Mouse (Mus musculus): Measurements from ENCODE around the gene Gpcpd1.

The Gpcpd1 gene

DNA sequence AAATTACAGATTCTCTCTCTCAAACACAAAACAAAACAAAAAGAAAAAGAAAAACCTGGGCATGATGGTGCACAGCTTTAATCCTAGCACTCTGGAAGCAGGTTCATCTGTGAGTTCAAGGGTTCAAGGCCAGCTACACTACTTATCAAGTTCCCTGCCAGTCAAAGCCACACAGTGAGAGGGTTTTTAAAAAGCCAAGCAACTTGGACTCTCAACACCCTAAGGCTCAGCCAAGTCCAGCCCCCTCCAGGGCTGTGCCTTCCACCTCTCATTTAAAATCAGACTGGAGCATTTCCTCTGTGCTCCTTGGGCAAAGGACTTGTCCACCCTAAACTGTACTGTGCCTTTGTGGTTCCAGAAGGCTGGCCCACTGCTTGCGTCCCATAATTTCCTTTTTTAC is 3.3 kb downstream of the Gpcpd1 start:
- DNase-seq: no peak

DNA sequence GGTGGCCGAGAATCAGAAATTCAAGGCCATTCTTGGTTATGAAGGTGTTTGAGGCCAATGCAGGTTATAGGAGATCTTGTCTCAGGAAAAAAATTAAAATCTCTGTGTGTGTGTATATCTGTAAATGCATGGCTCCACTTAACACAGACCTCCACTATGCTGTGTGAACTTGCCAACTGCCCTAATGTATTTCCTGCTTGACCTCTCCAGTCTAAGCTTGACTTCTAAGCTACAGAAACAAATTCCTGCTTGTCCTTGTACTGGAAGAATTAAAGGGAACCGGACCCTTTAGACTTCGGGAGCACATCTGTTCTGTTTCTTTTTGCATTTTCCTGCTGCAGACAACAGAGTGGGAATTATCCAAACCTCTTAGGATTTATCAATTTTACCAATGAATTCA is 4.4 kb downstream of the Gpcpd1 start:
- DNase-seq: no peak

DNA sequence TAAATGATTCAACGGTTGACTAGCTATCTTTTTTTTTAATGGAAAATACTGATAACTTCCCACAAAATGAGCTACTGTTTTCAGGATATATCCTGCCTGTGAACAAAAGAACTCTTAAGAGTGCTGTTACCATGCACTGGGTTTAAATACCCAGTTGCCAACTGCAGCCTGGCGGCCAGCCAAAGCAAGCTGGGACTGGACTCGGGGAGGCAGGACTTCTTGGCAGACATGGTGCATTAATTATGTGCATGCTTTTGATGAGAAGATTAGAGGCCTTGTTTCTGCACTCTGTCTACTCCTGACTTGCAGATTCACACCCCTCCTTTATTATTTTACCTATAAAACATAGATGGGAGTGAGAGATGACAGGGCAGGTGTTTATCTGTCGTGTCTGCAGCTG is 5.3 kb downstream of the Gpcpd1 start:
- DNase-seq: peak; percentile 39 to 64

DNA sequence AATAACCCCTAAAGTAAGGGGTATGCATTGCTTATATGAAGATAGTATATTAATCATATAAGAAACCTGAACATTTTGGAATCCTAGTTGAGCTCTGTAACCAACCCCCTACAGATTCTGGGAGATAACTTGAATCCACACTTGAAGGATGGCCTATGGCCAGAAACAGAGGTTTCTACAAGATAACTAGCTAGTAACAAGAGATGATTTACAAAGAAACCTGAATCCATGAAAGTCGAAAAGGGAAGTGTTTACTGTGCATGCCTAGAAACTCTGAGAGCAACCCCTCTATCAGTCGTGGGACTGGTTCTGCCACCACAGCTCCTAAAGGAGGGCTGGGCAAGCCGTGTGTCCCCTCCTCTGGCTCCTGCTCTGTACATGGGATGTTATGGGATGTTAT is 7.8 kb downstream of the Gpcpd1 start:
- DNase-seq: no peak

DNA sequence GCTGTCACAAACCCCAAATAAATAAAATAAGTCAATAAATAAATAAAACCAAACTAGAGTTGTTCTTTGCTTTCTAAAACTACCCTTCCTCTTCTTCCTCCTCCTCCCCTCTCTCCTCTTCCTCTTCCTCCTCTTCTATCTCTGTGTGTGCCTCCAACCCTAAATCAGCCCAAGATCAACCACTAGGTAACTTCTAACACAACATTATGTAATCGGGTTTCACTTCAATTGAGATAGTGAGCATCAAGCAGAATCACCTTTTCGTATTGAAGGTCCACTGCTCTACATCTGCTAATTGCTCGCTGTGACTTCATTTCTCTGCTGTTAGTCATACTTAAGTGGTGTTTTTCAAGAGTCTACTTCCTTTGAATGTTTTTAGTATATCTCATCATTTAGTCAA is 8.8 kb downstream of the Gpcpd1 start:
- no peak for DNase-seq

DNA sequence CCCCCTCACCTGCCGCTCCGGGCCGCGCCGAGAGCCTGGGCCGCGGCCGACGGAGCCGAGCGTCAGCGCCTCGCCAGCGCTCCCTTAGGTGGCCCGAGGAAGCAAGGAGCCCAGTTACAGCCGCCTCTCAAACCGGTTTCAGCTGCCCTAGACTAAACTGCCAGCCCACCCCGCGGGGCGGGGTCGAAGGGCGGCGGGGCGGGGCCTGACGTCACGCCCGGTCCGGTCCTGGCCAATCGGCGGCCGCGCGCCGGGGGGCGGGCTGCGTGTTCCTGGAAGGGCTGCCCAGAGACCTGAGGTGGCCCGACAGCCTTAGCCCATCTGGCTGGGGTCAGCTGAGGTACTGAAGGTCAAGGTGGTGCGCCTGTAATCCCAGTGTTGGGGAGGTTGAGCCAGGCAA is 9.5 kb downstream of the Gpcpd1 start:
- DNase-seq: peak; percentile 99

DNA sequence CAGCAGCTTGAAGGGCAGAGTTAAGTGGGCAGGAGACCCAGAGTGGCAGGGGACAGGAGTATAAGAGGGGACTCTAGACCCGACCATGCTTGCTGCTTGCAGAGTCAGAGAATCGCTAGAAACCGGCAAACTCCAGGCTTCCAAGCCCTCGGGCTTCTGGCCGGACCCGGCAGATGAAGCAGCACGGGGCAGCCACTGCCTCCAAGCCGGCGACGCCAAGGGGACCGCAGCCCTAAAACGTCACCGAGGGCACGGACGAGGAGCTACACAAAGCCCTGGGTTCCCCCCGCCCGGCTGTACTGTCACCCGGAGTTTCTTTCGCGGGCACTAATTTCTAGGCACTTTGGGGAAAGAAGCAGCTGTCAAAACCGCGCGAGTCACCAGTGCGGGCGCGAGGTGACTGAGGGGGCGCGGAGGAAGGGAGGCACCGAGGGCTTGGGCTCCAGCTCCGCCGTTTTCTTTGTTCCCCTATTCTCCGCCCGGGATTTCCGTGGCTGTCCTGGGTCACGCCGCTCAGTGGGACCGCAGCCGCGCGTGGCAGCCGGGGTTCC is 10.0 kb downstream of the Gpcpd1 start:
- DNase-seq: peak in 1 of 2 experiments; percentile 75

DNA sequence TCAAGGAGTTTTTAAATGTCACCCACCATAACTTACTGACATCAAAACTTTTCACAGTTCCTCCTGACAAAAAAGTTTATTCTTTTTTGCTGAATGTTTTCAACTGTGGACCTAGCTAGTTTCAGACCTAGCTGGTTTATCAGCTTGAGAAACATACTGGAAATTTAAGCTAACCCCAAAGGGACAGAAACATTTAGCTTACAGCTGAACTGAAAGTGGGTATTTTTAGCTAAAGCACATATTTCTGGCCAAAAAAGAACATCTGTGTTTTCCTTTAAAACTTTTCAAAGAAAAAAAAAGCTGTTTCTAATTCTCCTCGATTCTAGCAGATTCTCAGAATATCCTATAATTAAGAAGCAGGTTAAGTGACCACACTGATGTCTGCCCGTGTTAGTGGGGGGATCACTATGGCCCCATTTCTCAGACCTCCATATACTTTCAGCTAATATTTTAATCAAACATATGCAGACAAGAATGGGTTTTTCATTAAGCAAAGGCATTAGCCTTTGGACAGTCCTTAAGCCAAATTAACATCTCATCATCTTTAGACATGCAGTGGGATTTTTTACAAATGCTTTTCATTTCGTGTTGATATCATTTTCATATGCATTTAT is 10.9 kb downstream of the Gpcpd1 start:
- DNase-seq: no peak

DNA sequence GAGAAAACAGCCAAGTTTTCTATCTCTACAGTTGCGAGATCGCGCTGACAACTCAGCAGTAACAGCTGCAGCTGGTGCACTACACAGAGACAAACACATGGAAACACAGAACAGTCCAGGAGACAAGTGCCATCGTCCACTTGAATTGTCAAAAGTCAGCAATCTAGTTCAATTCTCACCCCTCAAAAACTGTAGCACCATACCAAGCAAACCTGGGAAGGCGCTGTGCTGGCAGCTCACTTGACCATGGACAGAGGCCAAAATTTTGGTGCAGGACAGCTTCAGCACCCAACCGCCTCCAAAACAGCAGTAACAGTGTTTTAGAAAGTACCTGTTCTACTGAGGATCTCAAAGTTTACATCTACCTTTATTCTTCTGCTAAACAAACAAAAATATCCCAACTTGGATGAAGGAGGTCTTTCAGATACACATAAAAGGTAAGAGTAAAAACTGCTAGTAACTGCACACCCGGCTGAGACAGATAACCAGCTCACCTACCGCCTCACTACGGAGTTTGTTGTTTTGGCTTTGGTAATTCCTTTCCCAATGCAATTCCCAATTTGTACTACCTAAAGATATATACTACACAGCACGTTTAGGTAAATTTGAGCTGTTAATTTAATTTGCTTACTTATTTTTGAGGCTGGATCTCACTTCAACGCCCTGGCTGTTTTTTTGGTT is 11.6 kb downstream of the Gpcpd1 start:
- DNase-seq: peak; percentile 68 to 76

DNA sequence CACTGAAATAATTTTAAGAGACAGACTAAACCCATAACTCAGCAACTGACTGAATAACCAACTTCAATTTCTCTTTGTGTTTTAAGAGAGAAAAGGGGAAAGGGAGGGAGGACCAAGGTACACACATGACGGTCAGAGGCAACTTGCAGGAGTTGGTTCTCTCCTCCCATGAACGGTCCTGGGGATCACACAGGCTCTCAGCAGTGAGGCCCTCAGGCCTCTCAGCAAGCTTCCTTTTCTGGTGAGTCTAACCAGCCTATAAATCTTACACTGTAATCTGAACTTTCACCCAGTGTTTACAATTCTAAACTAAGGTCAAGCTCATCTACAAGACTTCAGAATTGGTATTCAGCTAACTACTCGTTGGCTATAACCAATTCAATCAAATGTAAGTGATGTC is 12.3 kb downstream of the Gpcpd1 start:
- DNase-seq: no peak

DNA sequence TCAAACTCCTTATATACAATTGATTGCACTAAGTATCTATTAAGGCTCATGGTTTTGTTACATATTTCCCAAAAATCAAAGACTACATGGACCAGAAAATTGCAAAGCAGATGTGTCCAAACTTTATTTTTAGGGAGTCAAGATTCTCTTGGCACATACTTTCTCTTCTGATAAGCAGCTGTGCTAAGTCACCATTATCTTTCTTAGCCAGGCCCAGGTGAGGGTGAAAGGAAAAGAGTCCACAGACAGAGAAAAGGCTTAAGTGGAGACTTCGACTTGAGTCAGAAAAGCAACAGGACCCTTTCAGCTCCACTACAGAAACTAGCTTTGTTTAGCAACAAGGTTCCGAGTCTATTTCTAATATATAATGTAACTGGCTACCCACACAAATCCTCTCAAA is 14.2 kb downstream of the Gpcpd1 start:
- DNase-seq: no peak

DNA sequence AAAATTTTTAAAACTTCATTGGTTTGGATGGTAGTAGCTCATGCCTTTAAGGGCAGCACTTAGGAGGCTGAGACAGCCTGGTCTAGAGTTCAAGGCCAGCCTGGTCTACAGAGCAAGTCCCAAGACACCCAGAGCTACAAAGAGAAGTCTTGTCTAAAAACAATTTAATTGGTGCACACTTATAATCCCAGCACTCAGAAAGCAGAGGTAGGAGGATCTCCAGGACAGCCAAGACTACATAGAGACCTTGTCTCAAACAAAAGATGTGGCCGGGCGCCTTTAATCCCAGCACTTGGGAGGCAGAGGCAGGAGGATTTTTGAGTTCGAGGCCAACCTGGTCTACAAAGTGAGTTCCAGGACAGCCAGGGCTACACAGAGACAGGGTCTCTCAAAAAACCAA is 14.9 kb downstream of the Gpcpd1 start:
- no peak for DNase-seq

DNA sequence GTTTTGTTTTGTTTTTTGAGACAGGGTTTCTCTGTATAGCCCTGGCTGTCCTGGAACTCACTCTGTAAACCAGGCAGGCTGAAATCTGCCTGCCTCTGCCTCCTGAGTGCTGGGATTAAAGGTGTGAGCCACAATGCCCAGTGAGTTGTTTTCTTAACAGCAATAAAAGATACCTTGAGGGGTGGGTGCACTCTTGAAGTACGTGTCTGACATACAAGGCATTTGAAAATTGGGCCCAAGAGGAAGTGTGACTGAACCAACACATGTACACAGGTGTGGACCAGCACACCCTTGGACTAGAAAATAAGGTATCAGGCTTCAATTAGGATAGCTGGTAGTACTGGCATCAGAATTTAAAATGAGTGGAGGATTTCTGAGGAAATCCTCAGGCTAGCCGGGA is 16.2 kb downstream of the Gpcpd1 start:
- DNase-seq: no peak

DNA sequence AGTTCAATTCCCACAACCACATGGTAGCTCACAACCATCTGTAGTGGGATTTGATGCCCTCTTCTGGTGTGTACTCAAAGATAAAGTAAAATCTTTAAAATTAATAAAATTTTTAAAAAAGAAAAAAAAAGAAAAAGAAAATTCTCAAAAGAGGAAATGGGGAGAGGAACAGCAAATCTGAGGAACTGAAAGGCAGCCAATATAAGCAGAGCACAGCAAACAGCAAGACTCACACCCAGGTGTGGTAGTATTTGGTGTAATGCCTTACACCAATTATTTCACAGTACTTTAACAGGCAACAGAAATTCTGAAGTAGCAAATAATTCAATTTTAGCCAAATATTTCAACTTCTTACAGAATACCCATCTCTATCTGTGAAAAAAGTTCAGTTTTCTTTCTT is 16.7 kb downstream of the Gpcpd1 start:
- DNase-seq: no peak

DNA sequence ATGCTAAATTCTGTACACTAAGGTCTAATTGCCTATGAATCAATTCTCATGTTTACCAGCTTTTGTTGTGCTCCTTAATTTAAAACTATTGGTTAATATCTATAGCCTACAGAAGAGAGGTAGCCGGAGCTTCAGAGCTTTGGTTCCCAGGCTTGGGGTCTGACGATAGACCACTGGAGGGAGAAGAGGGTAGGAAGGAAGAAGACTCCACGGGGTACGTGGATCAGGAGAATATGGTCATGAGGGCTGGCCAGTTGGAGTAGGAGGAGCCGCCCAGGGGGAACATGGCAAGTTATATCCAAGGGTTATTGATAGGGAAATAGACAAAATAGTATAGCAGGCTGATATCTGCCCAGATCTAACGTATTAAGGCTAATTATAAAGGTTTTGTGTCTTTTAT is 17.8 kb downstream of the Gpcpd1 start:
- no peak for DNase-seq

DNA sequence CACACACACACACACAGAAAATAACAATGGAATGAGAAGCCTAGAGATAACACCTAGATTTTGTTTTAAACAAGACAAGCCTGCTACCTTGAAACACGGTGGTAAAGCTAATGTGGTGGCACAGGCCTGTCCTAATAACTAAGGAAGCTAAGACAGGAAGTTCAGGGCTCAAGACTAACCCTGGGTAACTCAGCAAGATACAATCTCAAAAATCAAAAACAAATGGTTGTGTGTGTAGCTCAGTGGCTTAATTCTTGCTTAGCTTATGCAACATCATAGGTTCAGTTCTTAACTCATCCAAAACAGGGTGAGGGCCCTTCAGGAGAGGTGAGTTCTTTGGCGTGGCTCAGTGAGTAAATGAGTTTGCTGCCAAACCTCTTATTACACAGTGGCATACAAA is 20.1 kb downstream of the Gpcpd1 start:
- no peak for DNase-seq

DNA sequence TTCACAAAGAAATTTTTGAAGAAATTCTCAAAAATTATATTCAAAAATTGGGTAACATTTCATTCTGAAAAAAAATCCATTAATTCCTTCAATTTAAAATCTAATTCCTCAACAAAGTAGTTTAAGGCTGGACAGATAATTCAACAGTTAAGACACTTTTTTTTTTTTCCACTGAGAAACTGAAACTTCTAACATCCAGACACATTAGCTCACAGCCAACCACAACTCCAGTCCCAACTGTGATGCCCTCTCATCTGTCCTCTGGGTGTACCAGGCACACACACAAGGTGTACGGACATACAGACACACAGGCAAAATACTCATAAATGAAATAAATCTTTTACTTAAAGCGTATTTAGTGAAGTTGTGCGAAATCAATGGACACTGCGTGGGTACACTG is 25.7 kb downstream of the Gpcpd1 start:
- DNase-seq: no peak

DNA sequence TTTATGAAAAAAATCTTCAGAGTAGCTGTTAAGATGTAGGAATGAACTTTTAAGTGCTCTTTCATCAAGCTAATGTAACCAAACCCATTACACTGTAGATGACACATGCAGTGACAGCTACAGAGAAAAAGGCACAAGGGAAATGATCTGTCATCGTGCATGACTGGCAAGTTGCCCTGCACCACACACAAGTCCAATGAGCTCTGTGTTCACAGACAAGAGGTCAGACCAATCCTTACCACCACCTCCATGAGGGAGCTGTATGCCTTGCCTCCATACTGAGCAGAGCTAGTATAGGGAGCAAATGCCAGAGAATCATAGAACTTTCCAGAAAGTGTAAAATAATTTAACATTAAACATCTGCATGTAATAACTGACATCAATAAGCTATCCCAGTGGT is 59.7 kb downstream of the Gpcpd1 start:
- DNase-seq: no peak

DNA sequence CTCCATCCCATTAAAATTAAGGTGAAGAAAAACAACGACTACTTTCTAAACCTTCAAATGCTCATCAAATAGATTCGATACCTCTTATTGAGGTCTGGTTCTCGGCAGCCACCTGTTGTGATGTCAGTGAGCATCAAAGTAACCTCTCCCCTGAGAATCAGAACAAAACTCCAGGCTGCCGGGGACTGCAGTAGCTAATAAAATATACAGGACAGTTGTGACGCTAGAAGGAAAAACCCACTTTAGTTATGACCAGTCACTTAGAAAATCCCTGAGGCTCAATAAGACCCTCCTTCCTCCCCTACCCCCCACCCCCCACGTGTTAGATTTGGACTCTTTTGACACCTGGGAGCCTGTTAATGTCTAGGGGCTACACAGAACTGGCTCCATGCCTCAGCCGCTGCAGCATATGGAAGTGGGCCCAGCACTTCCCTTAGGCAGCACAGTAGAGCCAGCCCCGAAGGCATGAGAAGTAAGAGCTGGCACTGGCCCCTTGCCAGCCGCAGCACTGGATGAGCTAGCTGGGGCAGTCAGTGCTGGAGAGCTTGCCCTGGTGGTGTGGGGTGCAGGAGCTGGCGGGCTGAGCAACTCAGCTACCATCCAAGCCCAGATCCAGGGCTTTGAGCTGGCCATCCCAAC is 60.5 kb downstream of the Gpcpd1 start:
- DNase-seq: peak; percentile 31 to 58

DNA sequence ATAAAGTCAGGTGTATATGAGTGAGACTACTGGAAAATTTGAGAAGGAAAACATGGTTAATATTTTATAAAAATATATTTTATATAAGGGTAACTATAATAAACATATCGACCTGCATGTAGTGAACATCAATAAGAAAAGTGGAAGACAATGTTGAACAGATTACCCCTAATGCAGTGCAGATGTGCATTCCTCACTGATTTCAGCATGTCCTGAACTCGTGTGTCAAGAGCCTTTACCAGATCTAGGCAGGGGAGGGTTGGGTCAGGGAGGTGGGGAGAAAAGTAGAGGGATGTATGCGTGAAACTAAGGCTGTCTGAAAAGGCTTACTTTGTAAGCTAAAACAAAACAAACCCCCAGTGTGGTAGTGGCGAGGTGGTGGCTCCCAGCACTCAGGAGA is 61.4 kb downstream of the Gpcpd1 start:
- DNase-seq: no peak

DNA sequence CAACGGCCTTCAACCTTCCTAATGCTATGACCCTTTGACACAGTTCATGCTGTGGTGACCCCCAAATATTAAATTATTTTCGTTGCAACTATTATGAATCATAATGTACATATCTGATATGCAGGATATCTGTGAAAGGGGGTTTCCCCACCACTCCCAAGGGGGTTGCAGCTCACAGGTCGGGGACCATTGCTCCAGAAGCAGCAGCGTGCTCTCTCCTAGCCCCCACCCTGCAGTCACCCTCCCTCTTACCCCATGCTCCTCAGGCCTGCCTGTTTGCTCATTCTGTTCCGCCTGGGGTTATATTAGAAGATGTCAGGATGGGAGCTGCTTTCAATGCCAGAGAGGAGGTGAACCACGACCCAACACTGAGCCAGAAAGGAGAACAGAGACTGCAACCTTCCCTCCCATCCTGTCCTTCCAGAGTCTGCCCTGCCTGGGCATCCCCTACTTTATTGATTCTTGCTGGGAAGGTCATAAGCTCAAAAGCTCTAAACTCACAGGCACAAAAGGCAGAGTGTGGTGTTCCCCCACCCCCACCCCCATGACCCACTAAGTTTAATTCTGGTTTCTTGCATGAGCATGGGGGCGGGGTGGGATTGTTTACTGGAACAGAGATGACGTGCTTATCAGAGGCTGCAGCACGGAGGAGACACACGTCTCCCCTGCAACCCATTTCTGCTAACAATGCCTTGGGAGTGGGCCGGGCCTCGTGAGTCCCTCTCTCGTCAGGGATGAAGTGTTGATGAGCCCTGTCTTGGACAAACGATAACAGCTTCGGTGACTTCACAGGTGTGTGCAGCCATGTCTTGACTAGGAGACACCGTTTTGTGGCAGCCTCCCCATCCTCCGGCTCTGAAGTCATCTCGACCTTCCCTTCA is 69.3 kb downstream of the Gpcpd1 start:
- DNase-seq: no peak

DNA sequence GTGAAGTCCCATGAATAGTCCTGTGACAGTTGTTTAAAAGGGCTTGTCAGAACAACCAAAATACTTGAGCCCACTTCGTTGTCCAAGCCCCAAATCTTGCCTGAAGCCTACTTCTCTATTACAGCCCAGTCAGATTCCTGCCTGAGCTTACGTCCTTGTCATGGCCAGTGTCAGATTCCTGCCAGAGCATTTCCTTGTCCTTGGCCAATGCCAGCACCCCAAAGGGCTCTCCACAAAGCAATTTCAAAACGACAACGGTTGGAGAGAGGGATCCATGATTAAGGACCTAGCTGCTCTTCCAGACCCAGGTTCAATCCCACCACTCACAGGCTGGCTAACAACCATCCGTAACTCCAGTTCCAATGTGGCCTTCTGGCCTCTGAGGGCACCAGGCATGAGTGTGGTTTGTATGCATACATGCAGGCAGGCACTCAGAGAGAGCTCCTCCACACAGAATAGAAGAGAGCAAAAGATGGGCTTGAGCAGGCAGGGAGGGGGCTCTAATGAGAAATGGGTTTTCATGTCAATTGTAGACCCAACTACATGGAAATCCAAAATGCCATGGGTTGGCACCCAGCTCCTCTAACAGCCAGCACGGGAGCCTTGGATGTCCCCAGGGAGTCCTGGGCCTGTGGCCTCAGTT is 70.2 kb downstream of the Gpcpd1 start:
- no peak for DNase-seq
